Mouse (Mus musculus) midbrain, embryonic 16.5 days (tissue): ENCODE data around the gene Clpsl2. TPM values are rescaled to one million over a fixed set of nuclear protein-coding genes. Genes with fewer than 3 reads are reported as not detected.
"Not testable (repeated sequence)": the region's sequence is repeated elsewhere in the genome, so short reads cannot be mapped to it uniquely, and the experiment has no call there.

Experiments used
- ATAC-seq: fragments of 200-750 bp; cut with Nextera tagmentation; 2 replicates; pipeline ENCODE4 v1.8.0; 2017; ENCODE audit warnings: moderate TSS enrichment
- H3K27ac ChIP-seq: fragments of 300-500 bp; sonication (generic); 2 replicates; pipeline ENCODE4 v1.5.1; 2014; ENCODE audit warnings: mild to moderate bottlenecking, low read length, mixed read lengths
- H3K27me3 ChIP-seq: fragments of 300-500 bp; sonication (generic); 2 replicates; pipeline ENCODE4 v1.6.1; 2014; ENCODE audit warnings: low read depth, low read length, mixed read lengths; ENCODE audit not compliant: control insufficient read depth, insufficient read depth
- H3K36me3 ChIP-seq: fragments of 300-500 bp; sonication (generic); 2 replicates; pipeline ENCODE4 v1.6.1; 2014; ENCODE audit warnings: mild to moderate bottlenecking, low read length, moderate library complexity, mixed read lengths; ENCODE audit not compliant: control insufficient read depth, insufficient read depth
- H3K4me1 ChIP-seq: fragments of 300-500 bp; sonication (generic); 2 replicates; pipeline ENCODE4 v1.6.1; 2014; ENCODE audit warnings: mild to moderate bottlenecking, low read length, mixed read lengths; ENCODE audit not compliant: control insufficient read depth, insufficient read depth
- H3K4me2 ChIP-seq: fragments of 300-500 bp; sonication (generic); 2 replicates; pipeline ENCODE4 v1.6.1; 2014; ENCODE audit warnings: mild to moderate bottlenecking, low read length, mixed read lengths
- H3K4me3 ChIP-seq: fragments of 300-500 bp; sonication (generic); 2 replicates; pipeline ENCODE4 v1.5.1; 2014; ENCODE audit warnings: low read depth, mild to moderate bottlenecking, low read length, moderate library complexity, mixed read lengths
- H3K9ac ChIP-seq: fragments of 300-500 bp; sonication (generic); 2 replicates; pipeline ENCODE4 v1.6.1; 2014; ENCODE audit warnings: low read depth, low read length, mixed read lengths
- H3K9me3 ChIP-seq: fragments of 300-500 bp; sonication (generic); replicated peaks from 2 replicates; pipeline ENCODE4 v1.6.1; 2014; ENCODE audit warnings: mild to moderate bottlenecking, low read length, mixed read lengths; ENCODE audit not compliant: control insufficient read depth, poor library complexity, severe bottlenecking
- WGBS: fragments of 180-500 bp; shearing (Covaris S2); extraction: QIAGEN DNeasy Blood & Tissue Kit; methylation state at CpG from one replicate; pipeline ENCODE4 v1.1.7; 2014; 5-methylcytosine and 5-hydroxymethylcytosine counted together
- polyA plus RNA-seq: library from polyadenylated mRNA; unstranded; fragments of >200 nt; fragmentation: Nextera tagmentation; extraction: Ambion mirVana; gene quantifications from 2 replicates; pipeline ENCODE4 v1.2.1, GENCODE M21; 2015

The Clpsl2 gene
- polyA plus RNA-seq, 1 experiment from 2014 or later: not detected

GRCm38 (mm10) chr17:28533327-28533726, 15.9 kb upstream of the Clpsl2 start:
- Histone ChIP-seq H3K9ac (no peak overlapping the region), H3K36me3 (no peaks in the 10 kb centered on the region), H3K4me2 (no peak overlapping the region), H3K4me1 (no peaks in the 10 kb centered on the region), H3K27ac (no peak overlapping the region), H3K27me3 (no peaks in the 10 kb centered on the region), H3K9me3 (no peaks in the 10 kb centered on the region; the same call in 1 of the 2 replicates), H3K4me3 (no peak overlapping the region)
- ATAC-seq: no peak
- 93% methylated on average over 13 of the region's 13 CpGs for WGBS

- peaks cover 6% of the 10 kb centered on the region; the same call in 1 of the 2 replicates for H3K9me3 ChIP-seq
- no peak overlapping the region for H3K4me2 ChIP-seq
Measured at GRCm38 (mm10) chr17:28537881-28538280, 11.3 kb upstream of the Clpsl2 start.

DNA sequence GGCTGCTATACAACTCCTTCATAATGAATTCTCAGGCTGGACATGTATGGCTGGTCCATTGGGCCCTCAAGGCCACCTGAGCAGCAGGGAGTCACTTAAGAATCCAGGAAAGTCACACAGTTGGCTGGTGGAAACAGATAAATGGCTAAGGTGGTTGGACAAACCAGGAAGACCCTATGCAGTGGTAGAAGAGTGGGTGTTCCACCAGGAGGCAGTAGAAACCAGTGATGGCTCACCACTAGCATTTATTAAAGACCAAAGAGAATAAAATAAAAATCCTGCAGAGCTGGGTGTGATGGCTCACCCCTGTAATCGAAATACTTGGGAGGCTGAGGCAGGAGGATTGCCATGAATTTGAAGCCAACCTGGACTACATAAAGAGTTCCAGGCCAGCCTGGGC, 2.3 kb upstream of the Clpsl2 start:
- Histone ChIP-seq H3K9ac (no peak overlapping the region), H3K4me2 (no peak overlapping the region), H3K4me3 (no peak overlapping the region), H3K27ac (no peak overlapping the region), H3K4me1 (no peaks in the 10 kb centered on the region), H3K9me3 (no peaks in the 10 kb centered on the region), H3K27me3 (no peaks in the 10 kb centered on the region), H3K36me3 (no peaks in the 10 kb centered on the region)
- ATAC-seq: no peak
- 77% methylated on average over 1 of the region's 1 CpGs for WGBS

More at GRCm38 (mm10) chr17:28537881-28538280, 11.3 kb upstream of the Clpsl2 start:
- Histone ChIP-seq H3K27ac (no peak overlapping the region), H3K9ac (no peak overlapping the region), H3K4me3 (no peak overlapping the region), H3K36me3 (no peaks in the 10 kb centered on the region), H3K4me1 (no peaks in the 10 kb centered on the region), H3K27me3 (no peaks in the 10 kb centered on the region)
- WGBS: 57% methylated on average over 12 of the region's 12 CpGs
- ATAC-seq: no peak

DNA sequence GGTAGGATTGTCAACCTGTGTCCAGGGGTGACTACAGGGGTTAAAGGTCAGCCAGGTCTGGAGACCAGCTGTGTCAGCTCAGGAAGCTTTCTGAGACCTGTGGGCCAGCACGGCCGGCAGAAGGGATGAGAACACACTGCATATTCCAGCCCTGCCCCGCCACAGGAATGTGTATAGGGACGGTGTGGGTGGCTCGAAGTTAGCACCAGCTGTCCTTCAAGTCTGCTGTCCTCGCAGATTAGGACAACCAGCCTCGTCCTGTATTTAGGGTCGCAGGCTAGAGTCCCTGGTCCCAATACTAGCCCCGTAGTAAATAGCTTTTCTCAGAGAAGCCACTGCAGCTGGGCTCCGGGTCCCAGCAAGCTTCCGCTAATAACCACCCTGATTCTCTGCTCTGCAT, 661 bp upstream of the Clpsl2 start:
- Histone ChIP-seq H3K36me3 (no peaks in the 10 kb centered on the region), H3K4me1 (no peaks in the 10 kb centered on the region), H3K27ac (no peak overlapping the region), H3K9ac (no peak overlapping the region), H3K4me3 (no peak overlapping the region), H3K9me3 (no peaks in the 10 kb centered on the region), H3K27me3 (no peaks in the 10 kb centered on the region), H3K4me2 (no peak overlapping the region)
- no peak for ATAC-seq
- 76% methylated on average over 11 of the region's 11 CpGs for WGBS

GRCm38 (mm10) chr17:28553040-28553793, 4.0 kb downstream of the Clpsl2 start:
- Histone ChIP-seq H3K4me2 (no peak overlapping the region), H3K4me3 (no peak overlapping the region), H3K36me3 (no peaks in the 10 kb centered on the region), H3K9ac (no peak overlapping the region), H3K27me3 (no peaks in the 10 kb centered on the region), H3K27ac (no peak overlapping the region), H3K9me3 (no peaks in the 10 kb centered on the region), H3K4me1 (no peaks in the 10 kb centered on the region; the same call in 1 of the 2 replicates)
- no peak for ATAC-seq
- WGBS: 4% methylated on average over 14 of the region's 14 CpGs

DNA sequence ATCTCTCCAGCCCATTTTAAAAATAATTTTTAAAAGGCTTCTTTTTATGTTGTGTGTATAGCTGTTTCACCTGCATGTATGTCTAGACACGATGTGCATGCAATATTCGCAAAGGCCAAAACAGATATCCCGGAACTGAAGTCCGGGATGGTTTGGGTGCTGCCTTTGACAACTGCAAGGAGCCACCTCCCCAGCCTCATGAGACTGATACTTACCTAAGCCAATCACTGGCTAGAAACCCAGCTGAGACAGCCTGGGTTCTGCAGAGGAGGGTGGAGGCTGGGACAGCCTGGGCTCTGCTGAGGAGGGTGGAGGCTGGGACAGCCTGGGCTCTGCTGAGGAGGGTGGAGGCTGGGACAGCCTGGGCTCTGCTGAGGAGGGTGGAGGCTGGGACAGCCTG, 4.8 kb downstream of the Clpsl2 start:
- not testable (repeated sequence) for ATAC-seq, H3K4me3 ChIP-seq
- 93% methylated on average over 4 of the region's 4 CpGs for WGBS

DNA sequence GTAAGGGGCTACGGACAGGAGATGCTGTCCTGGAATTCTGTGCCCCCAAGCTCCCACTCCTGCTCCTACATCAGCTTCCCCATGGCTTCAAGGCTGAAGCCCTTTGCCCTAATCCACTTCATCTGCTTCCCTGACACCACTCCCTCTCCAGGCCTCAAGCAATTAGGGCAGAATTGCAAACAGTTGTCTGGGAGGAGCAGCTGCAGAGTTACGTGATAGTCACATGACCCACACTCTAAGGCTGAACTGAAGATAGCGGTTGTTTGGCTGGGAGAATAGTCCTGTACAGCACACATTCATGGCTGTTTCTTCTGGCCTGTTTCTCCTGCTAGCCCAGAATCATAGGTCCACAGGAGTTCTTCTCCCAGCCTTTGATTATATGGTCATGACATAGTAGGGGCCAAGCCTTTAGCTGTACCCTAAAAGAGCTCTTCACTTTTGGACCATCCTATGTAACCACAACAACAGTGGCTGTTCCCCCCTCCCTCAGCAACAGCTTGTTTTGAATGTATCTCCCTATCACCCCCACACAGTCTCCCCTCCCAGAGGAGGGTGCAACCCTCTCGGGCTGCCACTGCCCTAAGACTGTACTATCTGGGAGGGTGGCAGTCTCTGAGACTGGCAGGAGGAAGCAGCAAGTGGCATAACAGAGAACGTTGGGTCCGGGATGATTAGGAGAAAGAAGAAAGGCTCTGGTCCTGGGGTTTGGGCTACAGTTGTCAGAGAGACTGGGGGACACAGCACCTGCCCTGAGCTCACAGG, 7.6 kb downstream of the Clpsl2 start:
- H3K27me3 ChIP-seq: no peaks in the 10 kb centered on the region
- H3K9ac ChIP-seq: no peak overlapping the region
- 55% methylated on average over 6 of the region's 6 CpGs for WGBS
- no peak overlapping the region for H3K27ac ChIP-seq
- ATAC-seq: no peak
- H3K9me3 ChIP-seq: no peaks in the 10 kb centered on the region
- H3K36me3 ChIP-seq: no peaks in the 10 kb centered on the region
- no peaks in the 10 kb centered on the region; the same call in 1 of the 2 replicates for H3K4me1 ChIP-seq
- H3K4me2 ChIP-seq: no peak overlapping the region
- H3K4me3 ChIP-seq: no peak overlapping the region

More for the DNA sequence above, 4.8 kb downstream of the Clpsl2 start:
- H3K9me3 ChIP-seq, H3K4me2 ChIP-seq, H3K27ac ChIP-seq, H3K4me1 ChIP-seq, H3K36me3 ChIP-seq, H3K27me3 ChIP-seq, H3K9ac ChIP-seq: not testable (repeated sequence)

DNA sequence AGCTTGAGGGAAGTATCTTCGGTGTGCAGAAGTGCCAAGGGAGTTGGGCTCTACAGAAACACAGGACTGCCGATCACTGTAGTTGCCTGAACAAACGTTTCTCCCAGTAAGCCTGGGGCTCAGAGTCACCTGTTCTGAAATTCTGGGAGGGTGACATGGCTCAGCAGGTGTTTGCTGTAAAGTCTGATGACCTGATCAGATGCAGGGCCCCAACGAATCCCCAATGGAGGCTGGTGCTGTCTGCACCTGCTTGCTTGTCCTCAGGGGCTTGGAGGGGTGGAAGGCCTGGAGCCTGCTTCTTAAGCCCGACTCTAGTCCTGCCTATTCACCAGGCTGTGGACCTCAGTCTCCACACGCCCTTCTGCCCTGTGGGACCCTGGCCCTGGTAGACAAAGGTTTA, 8.6 kb downstream of the Clpsl2 start:
- Histone ChIP-seq H3K9me3 (no peaks in the 10 kb centered on the region), H3K27ac (no peak overlapping the region), H3K4me2 (no peak overlapping the region), H3K4me1 (no peaks in the 10 kb centered on the region; the same call in 1 of the 2 replicates), H3K4me3 (no peak overlapping the region), H3K9ac (no peak overlapping the region), H3K27me3 (no peaks in the 10 kb centered on the region), H3K36me3 (no peaks in the 10 kb centered on the region)
- no peak for ATAC-seq
- 78% methylated on average over 6 of the region's 6 CpGs for WGBS

GRCm38 (mm10) chr17:28560598-28560997, 11.4 kb downstream of the Clpsl2 start, which contains the start of gene Clps:
Gene Clps (minus strand): TSS chr17:28560766.
- ATAC-seq: no peak
- Histone ChIP-seq H3K27me3 (no peaks in the 10 kb centered on the region), H3K9ac (no peak within 1 kb of the TSS), H3K27ac (no peak within 1 kb of the TSS), H3K9me3 (no peaks in the 10 kb centered on the region), H3K4me2 (no peak within 1 kb of the TSS), H3K36me3 (no peaks in the 10 kb centered on the region), H3K4me1 (no peaks in the 10 kb centered on the region; the same call in 1 of the 2 replicates), H3K4me3 (no peak within 1 kb of the TSS)
- WGBS: 91% methylated on average over 4 of the region's 4 CpGs
